Mouse (Mus musculus) left cerebral cortex, postnatal 10 days (tissue): Measurements from ENCODE around the gene Vstm2a. TPM values are rescaled to one million over a fixed set of nuclear protein-coding genes. Genes with fewer than 3 reads are reported as not detected.

Source experiments
- DNase-seq, 2 experiments: peaks; one replicate each; pipeline ENCODE4 v3.0.0; 2021 to 2022; ENCODE audit warnings: low spot score in 2 of 2, mixed read lengths in 1 of 2; ENCODE audit errors: extremely low spot score in 1 of 2
- intact Hi-C: fragments of 180-260 bp; cut with DNase I; formaldehyde crosslinking; loops from one replicate; pipeline ENCODE4 v1.15.1; 2025
- total RNA-seq, 2 experiments: library from RNA; stranded (reverse); gene quantifications; 2 replicates each; pipeline ENCODE4 v1.2.3; 2021

The Vstm2a gene
- 100 to 1,000 TPM; 142 to 145 TPM for total RNA-seq

DNA sequence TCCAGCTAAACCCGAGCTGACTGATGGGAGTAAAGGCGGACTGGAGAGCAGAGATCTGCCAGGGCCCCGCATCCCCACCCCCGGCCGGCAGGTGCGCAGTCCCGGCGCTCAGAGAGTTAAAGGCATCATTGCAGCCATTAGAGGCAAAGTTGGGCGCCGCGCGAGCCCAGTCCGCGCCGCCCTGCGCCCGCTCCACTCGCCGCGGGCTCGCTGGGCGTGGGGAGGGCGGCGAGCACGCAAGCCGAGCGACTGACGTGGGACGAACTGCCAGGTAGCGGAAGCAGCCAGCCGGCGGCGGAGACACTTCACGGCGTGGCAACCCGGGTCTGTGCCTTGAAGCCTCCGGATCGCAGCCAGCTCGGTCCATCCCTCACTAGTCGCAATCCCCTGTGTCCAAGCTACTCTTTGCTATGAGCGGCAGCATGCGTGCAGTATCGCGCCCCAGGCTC is at the start of gene Vstm2a:
Gene Vstm2a, plus strand, starts transcription at position 252 of the 449 bp plus-strand sequence.
- intact Hi-C loops = no loop called here

DNA sequence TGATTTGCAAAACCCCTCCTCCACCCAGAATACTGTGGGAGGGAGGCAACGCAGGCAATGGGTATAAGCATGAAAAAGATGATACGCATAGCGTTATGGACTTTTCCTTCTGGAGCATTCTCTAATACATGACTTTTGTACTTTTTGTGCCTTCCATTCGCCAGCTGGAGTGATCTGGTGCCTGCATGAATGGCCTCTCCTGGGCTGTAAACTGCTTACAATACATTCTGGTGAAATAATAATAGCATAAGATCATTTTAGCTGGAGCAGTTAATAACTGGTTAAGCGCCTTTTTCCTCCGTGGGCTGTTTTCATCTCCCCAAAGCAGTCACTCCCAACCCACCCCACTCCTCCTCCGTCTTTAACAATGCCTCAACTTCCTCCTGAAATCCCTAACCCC is 513 bp upstream of the Vstm2a start:
- intact Hi-C loops = no loop called here
- no peak for DNase-seq

More for the DNA sequence above, at the start of gene Vstm2a:
- DNase-seq = peak; percentile 55 to 69

DNA sequence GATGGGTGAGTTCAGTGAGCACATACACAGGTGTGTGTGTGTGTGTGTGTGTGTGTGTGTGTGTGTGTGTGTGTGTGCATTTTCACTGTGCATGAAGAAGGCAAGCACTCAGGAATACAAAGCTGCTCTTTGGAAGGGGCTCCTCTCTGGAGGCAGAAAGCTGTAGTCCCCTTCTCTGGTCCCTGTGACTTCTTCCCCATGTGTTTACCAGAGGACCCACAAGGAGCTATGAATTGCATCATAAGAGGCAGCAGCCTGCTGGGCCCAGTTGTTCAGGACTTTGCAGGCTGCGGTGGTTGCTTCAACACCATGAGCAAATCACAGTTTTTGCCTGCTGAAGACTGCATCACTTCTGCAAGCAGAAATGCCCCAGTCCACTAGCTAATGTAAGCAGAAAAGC is 776 bp downstream of the Vstm2a start:
- intact Hi-C loops = no loop called here
- peak; percentile 20 to 22 for DNase-seq

DNA sequence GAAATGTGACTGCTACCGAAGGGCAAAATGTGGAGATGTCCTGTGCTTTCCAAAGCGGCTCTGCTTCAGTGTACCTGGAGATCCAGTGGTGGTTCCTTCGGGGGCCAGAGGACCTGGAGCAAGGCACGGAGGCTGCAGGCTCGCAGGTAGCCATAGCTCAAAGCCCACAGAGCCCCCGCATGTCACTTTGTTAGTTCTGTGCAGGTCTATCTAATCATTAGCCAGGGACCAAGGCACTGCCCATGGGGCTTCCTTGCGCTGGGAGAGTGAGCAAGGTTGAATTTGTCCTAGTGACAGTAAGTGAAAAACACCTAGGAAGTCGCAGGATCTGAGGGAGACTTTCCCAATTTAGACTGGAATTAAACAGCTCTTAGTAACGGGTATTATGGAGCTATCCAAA is 2.4 kb downstream of the Vstm2a start:
- DNase-seq = peak in 1 of 2 experiments; percentile 15
- intact Hi-C loops = loop anchor here (5.0 to 10.0 kb wide), 2 partner anchors 152 to 245 kb away; partner anchors contain the start of gene Sec61g

DNA sequence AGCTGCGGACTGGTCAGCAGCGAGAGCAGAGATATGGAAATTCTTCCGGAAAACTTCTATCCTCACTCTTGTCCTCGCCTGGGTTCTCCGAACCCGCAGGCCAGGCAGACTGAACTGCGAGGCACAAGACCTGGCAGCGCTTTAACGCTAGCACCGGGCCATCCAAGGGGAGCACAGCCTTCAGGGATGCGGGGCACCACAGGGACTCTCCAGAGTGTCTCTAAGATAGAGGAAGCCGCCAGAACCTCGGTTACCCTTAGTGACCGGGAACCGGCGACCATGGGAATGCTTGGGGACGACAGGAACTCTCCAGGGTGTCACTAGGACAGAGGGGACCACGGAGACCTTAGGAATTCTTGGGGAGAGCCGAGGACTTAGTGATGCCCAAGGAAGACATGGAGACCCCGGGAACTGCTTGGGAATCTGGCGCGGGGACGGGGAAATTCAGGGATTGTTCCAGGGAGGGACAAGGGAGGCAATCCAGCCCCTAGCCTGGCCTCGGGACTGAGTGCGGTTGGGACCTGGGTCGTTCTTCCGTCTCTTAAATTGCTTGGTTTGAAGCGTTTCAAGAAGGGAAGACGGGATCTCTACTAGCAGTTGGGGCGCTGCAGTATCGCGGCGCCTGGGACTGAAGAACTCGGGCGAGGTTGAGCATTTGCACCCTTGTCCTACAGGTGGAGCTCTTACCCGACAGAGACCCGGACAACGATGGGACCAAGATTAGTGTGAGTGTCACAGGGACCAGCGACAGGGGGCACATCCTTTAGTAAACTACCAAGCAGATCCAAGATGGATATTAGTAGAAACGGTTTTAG is 3.4 kb downstream of the Vstm2a start:
- intact Hi-C loops = loop anchor here (5.0 to 10.0 kb wide), 2 partner anchors 151 to 244 kb away; partner anchors contain the start of gene Sec61g
- peak; percentile 78 for DNase-seq

- DNase-seq = no peak
- intact Hi-C loops = loop anchor here (10.0 kb wide), 1 partner anchor 236 kb away; the partner anchor contains the start of gene Sec61g
These were observed 10.9 kb downstream of the Vstm2a start for GRCm38 (mm10) chr11:16268396-16268795.

DNA sequence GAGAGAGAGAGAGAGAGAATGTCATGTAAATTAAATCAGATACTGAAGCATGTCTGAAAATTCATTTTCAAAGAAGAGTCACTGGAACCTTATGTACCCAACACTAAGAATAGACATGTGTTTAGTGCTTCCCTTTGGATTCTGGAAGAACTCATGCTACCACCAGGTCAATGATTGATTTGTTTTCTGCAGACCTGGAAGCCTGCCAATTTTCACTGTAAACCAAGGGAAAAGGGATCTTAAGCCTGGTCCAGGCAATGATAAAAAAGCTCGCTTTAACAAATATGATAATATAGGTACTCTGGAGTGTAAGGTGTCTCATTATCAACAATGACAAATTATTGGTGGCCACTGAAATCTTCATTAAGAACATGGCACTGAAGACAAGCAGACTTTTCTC is 32.9 kb downstream of the Vstm2a start:
- no peak for DNase-seq
- intact Hi-C loops = no loop called here

DNA sequence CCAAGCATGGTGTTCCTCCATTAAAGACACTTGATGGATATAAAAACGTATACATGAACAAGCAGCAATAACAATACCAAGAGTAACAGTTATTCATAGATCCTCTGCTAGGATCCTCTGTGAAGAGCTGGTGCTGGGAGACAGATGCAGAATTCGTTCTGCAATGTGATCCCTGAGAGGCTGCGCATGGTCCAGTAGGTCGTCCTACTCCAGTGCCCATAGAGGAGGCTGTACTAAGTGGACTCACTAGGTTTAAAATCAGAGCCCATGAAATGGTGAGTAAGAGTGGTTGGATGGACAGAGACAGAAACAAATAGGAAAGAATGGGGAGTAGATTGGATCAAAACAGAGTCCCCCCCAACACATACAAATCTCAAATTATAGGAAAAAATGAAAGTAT is 35.4 kb downstream of the Vstm2a start:
- intact Hi-C loops = no loop called here

DNA sequence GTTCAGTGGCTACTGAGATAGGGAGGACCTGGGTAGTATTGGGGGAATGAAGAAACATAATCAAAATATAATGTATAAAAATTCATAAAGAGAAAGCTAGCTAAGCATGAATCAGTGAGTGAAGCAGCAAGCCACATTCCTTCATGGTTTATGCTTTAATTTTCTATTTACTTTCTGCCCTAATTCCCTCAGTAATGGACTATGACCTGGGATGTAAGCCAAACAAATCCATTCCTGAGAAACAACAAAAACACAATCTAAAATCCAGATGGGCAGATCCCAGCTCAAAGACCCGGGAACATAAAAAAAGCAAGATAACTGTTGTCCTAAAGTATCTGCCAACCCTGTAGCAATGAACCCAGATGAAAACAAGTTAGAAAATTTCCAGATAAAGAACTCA is 39.0 kb downstream of the Vstm2a start:
- intact Hi-C loops = no loop called here
- no peak for DNase-seq

More for the DNA sequence above, 35.4 kb downstream of the Vstm2a start:
- no peak for DNase-seq

GRCm38 (mm10) chr11:16299492-16299891 is 42.0 kb downstream of the Vstm2a start:
- DNase-seq = no peak
- intact Hi-C loops = no loop called here

GRCm38 (mm10) chr11:16299960-16300359 is 42.4 kb downstream of the Vstm2a start:
- DNase-seq = no peak
- intact Hi-C loops = no loop called here

DNA sequence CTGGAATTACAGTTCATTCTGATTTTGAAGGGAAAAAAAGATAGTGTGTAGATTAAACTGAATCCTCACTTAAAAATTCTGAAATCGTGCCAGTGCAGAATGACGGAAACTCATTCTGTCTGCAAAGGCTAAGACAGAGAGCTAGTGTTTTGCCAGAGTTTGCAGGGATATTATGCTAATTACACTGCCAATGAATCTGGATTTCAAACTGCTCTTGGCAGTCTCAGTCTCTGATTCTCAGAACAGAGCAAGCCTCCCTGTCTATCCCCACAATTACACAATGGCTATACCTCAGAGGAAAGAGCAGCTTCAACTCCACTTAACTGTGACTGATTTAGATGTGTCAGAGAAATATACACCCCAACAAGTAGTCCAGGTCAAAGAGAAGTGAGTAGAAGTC is 43.2 kb downstream of the Vstm2a start:
- intact Hi-C loops = no loop called here
- DNase-seq = peak in 1 of 2 experiments; percentile 12

DNA sequence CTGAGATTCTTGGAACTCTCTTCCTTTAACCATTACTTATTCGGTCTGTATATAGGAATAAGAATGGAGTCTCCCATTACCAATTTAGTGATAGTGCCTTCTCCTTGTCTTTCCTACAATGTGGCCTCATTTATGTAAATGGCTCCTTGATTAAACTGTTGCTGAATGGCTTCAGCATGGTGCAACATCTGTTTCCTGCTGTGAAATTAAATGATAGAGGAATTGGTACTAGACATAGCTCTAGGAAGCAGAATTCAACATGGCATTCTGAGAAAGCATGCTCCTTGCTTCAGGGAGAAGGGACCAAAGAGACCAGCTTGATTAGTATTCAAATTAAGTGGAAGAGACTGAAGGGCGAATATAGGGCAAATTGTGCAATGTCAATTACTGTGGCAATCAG is 57.6 kb downstream of the Vstm2a start:
- DNase-seq = no peak
- intact Hi-C loops = no loop called here

DNA sequence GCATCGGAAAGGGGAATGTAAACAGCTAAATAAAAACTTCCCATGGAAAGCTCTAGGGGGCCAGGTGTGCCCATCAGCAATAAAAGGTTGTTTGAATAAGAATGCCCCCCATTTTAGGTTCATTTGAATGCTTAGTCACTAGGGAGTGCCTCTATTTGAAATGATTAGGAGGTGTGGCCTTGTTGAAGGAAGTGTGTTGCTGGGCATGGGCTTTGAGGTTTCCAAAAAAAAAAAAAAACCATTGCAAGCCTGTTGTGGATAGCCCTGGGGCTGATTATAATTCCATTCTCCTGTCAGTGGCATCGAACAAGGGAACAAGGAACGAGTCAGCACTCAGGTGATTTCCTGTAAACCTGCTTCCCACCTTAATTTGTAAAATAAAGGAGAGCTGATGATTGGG is 87.7 kb downstream of the Vstm2a start:
- intact Hi-C loops = no loop called here
- DNase-seq = no peak

- DNase-seq = no peak
- intact Hi-C loops = no loop called here
These were observed 88.2 kb downstream of the Vstm2a start for GRCm38 (mm10) chr11:16345676-16346075.

GRCm38 (mm10) chr11:16351915-16352314 is 94.4 kb downstream of the Vstm2a start:
- intact Hi-C loops = no loop called here
- DNase-seq = no peak

DNA sequence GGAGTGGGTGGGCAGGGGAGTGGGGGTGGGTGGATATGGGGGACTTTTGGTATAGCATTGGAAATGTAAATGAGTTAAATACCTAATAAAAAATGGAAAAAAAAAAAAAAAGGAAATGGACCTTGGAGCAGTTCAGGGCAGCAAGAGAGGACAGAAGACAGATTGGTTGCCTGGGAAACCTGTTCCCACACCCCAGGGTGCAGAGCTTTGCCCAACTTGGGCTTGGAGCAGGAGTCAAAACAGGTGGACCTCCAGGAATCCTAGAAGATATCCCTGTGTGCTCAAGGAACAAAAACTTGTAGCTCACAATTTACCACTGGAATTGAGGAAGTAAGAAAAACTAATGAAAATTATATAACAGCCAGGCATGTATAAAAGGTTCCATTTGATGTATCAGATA is 96.8 kb downstream of the Vstm2a start:
- DNase-seq = no peak
- intact Hi-C loops = no loop called here

DNA sequence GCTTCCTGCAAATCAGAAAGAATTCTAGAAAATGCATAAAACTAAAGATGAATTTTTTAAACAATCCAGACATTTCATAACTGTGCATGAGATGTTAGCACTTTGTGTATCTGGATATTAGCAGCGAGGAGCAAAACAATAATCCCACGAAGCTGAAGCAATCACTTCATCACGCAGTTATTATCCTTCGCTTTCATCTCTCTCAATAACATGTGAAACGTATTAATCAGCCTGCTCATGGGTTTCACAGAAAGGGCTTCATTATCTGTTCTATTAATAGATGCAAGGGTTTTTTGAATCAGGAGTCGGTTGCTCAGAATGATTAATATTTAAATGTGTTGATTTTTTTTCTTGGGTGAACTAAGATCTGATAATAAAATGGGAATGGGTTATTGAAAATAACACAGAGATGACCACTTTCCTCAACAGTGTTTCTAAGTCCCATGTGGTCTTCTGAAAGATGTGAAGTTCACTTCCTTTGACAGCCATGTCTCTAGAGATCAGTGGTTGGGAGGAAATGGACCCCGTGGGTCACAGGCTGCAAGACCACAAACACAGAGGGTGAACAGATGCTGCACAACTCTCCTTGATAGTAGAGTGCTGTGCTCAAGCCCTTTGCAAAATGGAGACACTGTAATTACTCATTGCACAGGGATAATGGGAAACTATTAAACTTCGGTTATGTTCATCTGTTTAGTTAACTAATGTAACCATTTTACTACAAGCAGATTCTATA is 109.5 kb downstream of the Vstm2a start:
- intact Hi-C loops = no loop called here

DNA sequence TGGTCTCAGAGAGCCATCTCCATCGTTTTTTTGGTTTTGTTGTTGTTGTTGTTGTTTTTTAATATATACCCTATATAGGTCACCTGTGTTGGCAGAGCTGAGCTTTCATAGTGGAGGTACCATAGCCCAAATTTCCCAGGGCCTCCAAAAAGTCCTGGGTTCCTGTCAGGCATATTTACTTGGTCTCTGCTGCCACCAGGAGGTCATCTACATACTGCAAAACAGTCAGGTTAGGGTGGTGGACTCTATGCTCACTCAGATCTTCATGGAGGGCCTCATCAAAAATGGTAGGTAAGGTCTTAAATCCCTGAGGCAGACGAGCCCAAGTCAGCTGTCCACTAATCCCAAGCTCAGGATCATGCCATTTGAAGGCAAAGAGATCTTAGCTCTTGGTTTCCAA is 146.1 kb downstream of the Vstm2a start:
- no peak for DNase-seq
- intact Hi-C loops = no loop called here

More for the DNA sequence above, 109.5 kb downstream of the Vstm2a start:
- DNase-seq = no peak

- DNase-seq = no peak
- intact Hi-C loops = loop anchor here (5.0 kb wide), 1 partner anchor 149 kb away; no protein-coding TSS in a partner anchor
These were observed 154.2 kb downstream of the Vstm2a start for GRCm38 (mm10) chr11:16411736-16412135.
